Comparison of ENCODE assay signal across 20 mouse cellular contexts in genomic region chr6:61621707-61622106, GRCm38 (mm10).
"Had no signal": no experiment of that assay in that cellular context is flagged by ENCODE, and none has a peak within 500 bp of the region (broad histone marks: within the 10 kb centered on the region; RNA-seq: fewer than 3 reads in every experiment).

No protein-coding gene starts in this region.

- H3K4me1 ChIP-seq: liver, embryonic 12.5 days; lung, embryonic 15.5 days; midbrain, embryonic 10.5 days; midbrain, embryonic 12.5 days; neural tube, embryonic 13.5 days; neural tube, embryonic 15.5 days had no signal

- H3K9ac ChIP-seq: liver, embryonic 12.5 days; liver, embryonic 14.5 days; lung, embryonic 15.5 days; midbrain, embryonic 12.5 days; neural tube, embryonic 13.5 days; neural tube, embryonic 15.5 days had no signal

- ATAC-seq: liver, embryonic 12.5 days; lung, postnatal 0 days; midbrain, embryonic 16.5 days had no signal

- H3K4me2 ChIP-seq: liver, embryonic 12.5 days; lung, embryonic 15.5 days; midbrain, embryonic 12.5 days; neural tube, embryonic 13.5 days; neural tube, embryonic 15.5 days had no signal

- H3K36me3 ChIP-seq: liver, embryonic 12.5 days; lung, embryonic 15.5 days; midbrain, embryonic 10.5 days; midbrain, embryonic 12.5 days; neural tube, embryonic 13.5 days; neural tube, embryonic 15.5 days had no signal

- H3K9me3 ChIP-seq: liver, embryonic 12.5 days; lung, embryonic 15.5 days; midbrain, embryonic 10.5 days; midbrain, embryonic 12.5 days; neural tube, embryonic 13.5 days; neural tube, embryonic 15.5 days had no signal

- H3K4me3 ChIP-seq: liver, embryonic 12.5 days; lung, embryonic 15.5 days; midbrain, embryonic 10.5 days; midbrain, embryonic 12.5 days; myocyte; neural tube, embryonic 13.5 days; neural tube, embryonic 15.5 days had no signal

- DNase-seq: lung, postnatal 4 days; midbrain, embryonic 14.5 days; retina, postnatal 1 day; right cerebral cortex, adult 18-20 months; right cerebral cortex, postnatal 25 days; right cerebral cortex, postnatal 4 days; spleen, adult 18-20 months; thymus, adult 18-20 months; thymus, postnatal 14 days; thymus, postnatal 36 days had no signal

- H3K27me3 ChIP-seq: liver, embryonic 12.5 days; lung, embryonic 15.5 days; midbrain, embryonic 12.5 days; neural tube, embryonic 13.5 days; neural tube, embryonic 15.5 days had no signal

- H3K27ac ChIP-seq: liver, embryonic 12.5 days; liver, embryonic 14.5 days; lung, embryonic 15.5 days; midbrain, embryonic 10.5 days; midbrain, embryonic 12.5 days; neural tube, embryonic 13.5 days; neural tube, embryonic 15.5 days had no signal
